Comparison of ENCODE assay signal across 13 mouse cellular contexts in the genomic region with DNA sequence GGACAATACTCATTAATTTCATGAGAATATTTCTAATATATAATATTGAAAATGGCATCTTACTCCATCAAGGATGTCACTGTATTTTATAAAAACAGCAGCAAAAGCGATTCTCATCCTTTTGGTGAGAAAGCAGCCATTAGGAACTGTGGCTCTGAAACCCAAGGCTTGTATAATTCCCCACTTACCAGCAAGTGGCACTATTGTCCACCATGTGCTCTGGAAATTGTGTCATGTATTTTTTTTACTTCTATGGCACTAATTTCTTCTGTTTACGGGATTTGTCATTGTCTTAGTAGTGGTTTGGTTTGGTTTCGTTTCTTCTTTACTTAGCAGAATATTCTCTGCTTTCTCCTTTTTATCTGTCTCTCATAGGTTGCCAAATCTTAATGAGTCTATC.
DNase-seq lines count a peak whose midpoint lies in the region; ATAC-seq lines count a peak whose summit lies in the region.
"Had no signal": no experiment of that assay in that cellular context is flagged by ENCODE, and none has a peak within 500 bp of the region (broad histone marks: within the 10 kb centered on the region; RNA-seq: fewer than 3 reads in every experiment).

No protein-coding gene starts in this region.

- no peaks in the 10 kb centered on the region for H3K4me1 ChIP-seq in liver, embryonic 11.5 days (replicated peaks; ENCODE audit: control insufficient read depth, insufficient read depth, low read length)
- H3K4me1 ChIP-seq: limb, embryonic 15.5 days; neural tube, embryonic 12.5 days had no signal

- no peak overlapping the region for H3K9ac ChIP-seq in liver, embryonic 11.5 days (ENCODE audit: low read depth, low read length)
- H3K9ac ChIP-seq: limb, embryonic 15.5 days; neural tube, embryonic 12.5 days had no signal

- ATAC-seq in megakaryocyte progenitor cell, adult 5-6 weeks (replicated peaks; ENCODE audit: poor library complexity) = peak; percentile 79
- ATAC-seq in liver, embryonic 11.5 days (replicated peaks; ENCODE audit: low FRiP score) = no peak
- ATAC-seq: intestine, embryonic 16.5 days had no signal

- H3K27me3 ChIP-seq in liver, embryonic 11.5 days (replicated peaks; ENCODE audit: control insufficient read depth, insufficient read depth, low read length) = no peaks in the 10 kb centered on the region
- H3K27me3 ChIP-seq: limb, embryonic 15.5 days; neural tube, embryonic 12.5 days had no signal

- 58% methylated on average over 3 of the region's 3 CpGs for whole genome bisulfite sequencing in liver, embryonic 11.5 days

- H3K36me3 ChIP-seq in liver, embryonic 11.5 days (ENCODE audit: control insufficient read depth, insufficient read depth, low read length) = no peaks in the 10 kb centered on the region
- H3K36me3 ChIP-seq: limb, embryonic 15.5 days; neural tube, embryonic 12.5 days had no signal

- peak; percentile 5 for DNase-seq in kidney, postnatal 10 days
- no peak for DNase-seq in kidney, adult 11 months
- peak; percentile 81 for DNase-seq in CD4-positive, CD25-positive, alpha-beta regulatory T cell, adult 2 months (ENCODE audit: low read depth, low spot score)
- DNase-seq in T-cell, adult 2 months (ENCODE audit: low spot score) = peak; percentile 55
- DNase-seq in yolk sac, embryonic 10.5 days (ENCODE audit: low spot score) = no peak
- DNase-seq in testis, postnatal 14 days (ENCODE audit: low spot score) = no peak
- DNase-seq in liver, embryonic 11.5 days (ENCODE audit: low spot score) = no peak
- DNase-seq: adrenal gland, postnatal 14 days had no signal

- H3K27ac ChIP-seq in liver, embryonic 11.5 days (ENCODE audit: low read depth, low read length) = no peak overlapping the region
- H3K27ac ChIP-seq: limb, embryonic 15.5 days; neural tube, embryonic 12.5 days had no signal

- H3K9me3 ChIP-seq in liver, embryonic 11.5 days (ENCODE audit: control insufficient read depth, low read length) = no peaks in the 10 kb centered on the region
- H3K9me3 ChIP-seq: limb, embryonic 15.5 days had no signal

- no peak overlapping the region for H3K4me3 ChIP-seq in liver, embryonic 11.5 days (ENCODE audit: low read depth, low read length)
- H3K4me3 ChIP-seq: erythroblast, embryonic 14.5 days; limb, embryonic 15.5 days; neural tube, embryonic 12.5 days had no signal

- H3K4me2 ChIP-seq in liver, embryonic 11.5 days = no peak overlapping the region
- H3K4me2 ChIP-seq: limb, embryonic 15.5 days; neural tube, embryonic 12.5 days had no signal

Comparison
In these comparisons a context has a peak if more than half of its experiments do, and no peak if none do; other contexts are left out.
1. DNase-seq: peak in kidney, postnatal 10 days (single experiment), CD4-positive, CD25-positive, alpha-beta regulatory T cell, adult 2 months (single experiment) and T-cell, adult 2 months (single experiment); none in kidney, adult 11 months (single experiment), yolk sac, embryonic 10.5 days (single experiment), testis, postnatal 14 days (single experiment) and liver, embryonic 11.5 days (single experiment).